Mouse (Mus musculus) urinary bladder, postnatal 36 days (tissue): ENCODE results near the gene H2al1j.
"Not testable (repeated sequence)": the region's sequence is repeated elsewhere in the genome, so short reads cannot be mapped to it uniquely, and the experiment has no call there.

Source experiments
- DNase-seq, 2 experiments: peaks; one replicate each; pipeline ENCODE4 v3.0.0; 2022; ENCODE audit warnings: low spot score in 2 of 2, mixed read lengths in 1 of 2

The H2al1j gene

GRCm38 (mm10) chrX:11327522-11327921 lies at the start of gene H2al1j:
TSS of gene H2al1j (plus strand) at chrX:11327822.
- DNase-seq, result not testable (repeated sequence)

DNA sequence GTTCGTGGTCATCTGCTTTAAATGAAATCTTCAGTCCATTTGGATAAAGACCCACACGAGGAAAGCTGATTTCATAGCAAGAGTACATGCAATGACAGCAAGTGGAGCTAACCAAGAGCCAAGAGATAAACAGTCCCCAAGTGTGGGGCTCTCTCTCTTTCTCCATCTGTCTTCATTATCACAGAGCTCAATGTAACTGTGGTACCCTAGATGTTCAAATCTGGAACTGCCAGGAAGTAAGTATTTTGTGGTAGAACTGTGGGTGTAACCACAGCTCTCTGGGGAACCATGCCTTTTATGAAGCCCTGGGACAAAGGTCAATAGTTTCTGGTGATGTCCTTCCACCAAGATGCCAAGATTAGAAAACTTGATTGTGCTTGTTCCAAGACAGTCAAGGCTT lies 46.9 kb upstream of the H2al1j start:
- DNase-seq, result no peak

- no peak for DNase-seq
Measured at GRCm38 (mm10) chrX:11288306-11288882, 39.2 kb upstream of the H2al1j start.

GRCm38 (mm10) chrX:11289244-11289643 lies 38.4 kb upstream of the H2al1j start:
- DNase-seq, result no peak

GRCm38 (mm10) chrX:11298957-11299356 lies 28.7 kb upstream of the H2al1j start, which contains the start of gene H2al1a:
TSS of gene H2al1a (plus strand) at chrX:11299257.
- not testable (repeated sequence) for DNase-seq

GRCm38 (mm10) chrX:11302132-11302531 lies 25.5 kb upstream of the H2al1j start, which contains the start of gene H2al1b:
TSS of gene H2al1b (plus strand) at chrX:11302432.
- DNase-seq, result not testable (repeated sequence)

GRCm38 (mm10) chrX:11305355-11305754 lies 22.3 kb upstream of the H2al1j start, which contains the start of gene H2al1c:
TSS of gene H2al1c (plus strand) at chrX:11305655.
- not testable (repeated sequence) for DNase-seq

DNA sequence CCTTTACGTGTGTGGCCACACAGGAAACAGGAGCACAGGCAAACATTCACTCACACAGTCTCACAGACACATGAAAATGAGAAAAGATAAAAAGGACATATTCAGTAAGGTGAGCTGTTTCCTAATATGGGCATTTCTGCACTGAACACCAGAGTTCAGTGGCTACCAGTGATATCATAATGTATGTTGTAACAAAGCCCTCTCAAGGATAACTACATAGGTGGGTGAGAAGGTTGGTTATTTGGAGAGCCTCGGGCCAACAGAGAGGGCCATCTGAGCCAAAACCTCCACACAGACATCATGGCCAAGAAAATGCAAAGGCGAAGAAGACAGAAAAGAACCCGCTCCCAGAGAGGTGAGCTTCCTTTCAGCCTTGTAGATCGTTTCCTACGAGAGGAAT lies 19.1 kb upstream of the H2al1j start, which contains the start of gene H2al1d:
TSS of gene H2al1d (plus strand) at position 301 of the 400 bp plus-strand sequence.
- not testable (repeated sequence) for DNase-seq

- DNase-seq, result not testable (repeated sequence)
Measured at GRCm38 (mm10) chrX:11311634-11312033, 16.0 kb upstream of the H2al1j start, which contains the start of gene H2al1e. TSS of gene H2al1e (plus strand) at chrX:11311934.

DNA sequence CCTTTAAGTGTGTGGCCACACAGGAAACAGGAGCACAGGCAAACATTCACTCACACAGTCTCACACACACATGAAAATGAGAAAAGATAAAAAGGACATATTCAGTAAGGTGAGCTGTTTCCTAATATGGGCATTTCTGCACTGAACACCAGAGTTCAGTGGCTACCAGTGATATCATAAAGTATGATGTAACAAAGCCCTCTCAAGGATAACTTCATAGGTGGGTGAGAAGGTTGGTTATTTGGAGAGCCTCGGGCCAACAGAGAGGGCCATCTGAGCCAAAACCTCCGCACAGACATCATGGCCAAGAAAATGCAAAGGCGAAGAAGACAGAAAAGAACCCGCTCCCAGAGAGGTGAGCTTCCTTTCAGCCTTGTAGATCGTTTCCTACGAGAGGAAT lies 12.8 kb upstream of the H2al1j start, which contains the start of gene H2al1f:
TSS of gene H2al1f (plus strand) at position 301 of the 400 bp plus-strand sequence.
- DNase-seq, result not testable (repeated sequence)

- DNase-seq, result not testable (repeated sequence)
Measured at GRCm38 (mm10) chrX:11317956-11318355, 9.7 kb upstream of the H2al1j start, which contains the start of gene H2al1g. TSS of gene H2al1g (plus strand) at chrX:11318256.

DNA sequence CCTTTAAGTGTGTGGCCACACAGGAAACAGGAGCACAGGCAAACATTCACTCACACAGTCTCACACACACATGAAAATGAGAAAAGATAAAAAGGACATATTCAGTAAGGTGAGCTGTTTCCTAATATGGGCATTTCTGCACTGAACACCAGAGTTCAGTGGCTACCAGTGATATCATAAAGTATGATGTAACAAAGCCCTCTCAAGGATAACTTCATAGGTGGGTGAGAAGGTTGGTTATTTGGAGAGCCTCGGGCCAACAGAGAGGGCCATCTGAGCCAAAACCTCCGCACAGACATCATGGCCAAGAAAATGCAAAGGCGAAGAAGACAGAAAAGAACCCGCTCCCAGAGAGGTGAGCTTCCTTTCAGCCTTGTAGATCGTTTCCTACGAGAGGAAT lies 6.4 kb upstream of the H2al1j start, which contains the start of gene H2al1h:
TSS of gene H2al1h (plus strand) at position 301 of the 400 bp plus-strand sequence.
- not testable (repeated sequence) for DNase-seq

- DNase-seq, result not testable (repeated sequence)
Measured at GRCm38 (mm10) chrX:11324359-11324758, 3.3 kb upstream of the H2al1j start, which contains the start of gene H2al1i. TSS of gene H2al1i (plus strand) at chrX:11324659.

GRCm38 (mm10) chrX:11345762-11346161 lies 18.1 kb downstream of the H2al1j start:
- DNase-seq, result no peak

GRCm38 (mm10) chrX:11346756-11347155 lies 19.1 kb downstream of the H2al1j start:
- no peak for DNase-seq

GRCm38 (mm10) chrX:11360823-11361222 lies 33.2 kb downstream of the H2al1j start:
- DNase-seq, result no peak

GRCm38 (mm10) chrX:11361261-11361660 lies 33.6 kb downstream of the H2al1j start:
- DNase-seq, result no peak

DNA sequence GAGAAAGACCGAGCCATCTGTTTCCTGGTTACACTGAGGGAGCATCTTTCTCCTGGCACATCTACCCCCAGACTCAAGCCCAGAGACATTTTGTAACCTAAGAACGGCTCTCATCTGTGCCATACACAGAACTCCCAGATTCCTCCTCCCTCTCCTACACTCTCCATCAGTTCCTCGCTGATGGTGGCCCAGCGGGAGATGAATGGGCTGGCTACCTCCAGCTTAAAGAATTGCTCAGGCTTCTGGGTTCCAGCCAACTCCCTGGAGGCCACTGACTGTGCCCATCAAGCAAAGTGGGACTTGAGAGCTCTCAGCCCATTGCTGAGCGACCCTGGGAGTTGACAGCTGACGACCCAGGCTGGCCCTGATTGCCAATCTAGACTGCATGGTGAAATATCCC lies 36.3 kb downstream of the H2al1j start:
- no peak for DNase-seq

DNA sequence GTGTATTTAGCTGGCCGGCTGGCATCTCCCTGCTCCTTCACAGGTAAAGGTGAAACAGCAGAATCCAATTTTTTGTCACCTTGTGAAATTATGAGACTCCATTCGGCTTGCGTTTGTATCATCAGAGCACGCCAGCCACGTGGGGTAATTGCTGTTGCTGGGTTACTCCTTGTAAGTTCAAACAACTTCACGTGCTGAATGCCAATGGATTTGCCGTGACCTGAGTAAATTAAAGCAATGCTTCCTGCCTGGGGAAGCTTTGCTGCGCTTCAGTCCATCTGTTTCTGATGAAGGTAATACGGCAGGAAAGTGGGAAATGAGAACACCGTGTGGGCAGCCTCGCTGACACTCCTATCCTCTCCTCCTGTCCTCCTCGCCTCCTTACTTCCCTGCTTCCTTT lies 37.5 kb downstream of the H2al1j start:
- DNase-seq, result no peak
